Mouse (Mus musculus) hindbrain, embryonic 16.5 days (tissue): ENCODE data around the gene Xrcc6. TPM values are rescaled to one million over a fixed set of nuclear protein-coding genes. Genes with fewer than 3 reads are reported as not detected.

ENCODE experiments used
- ATAC-seq: fragments of 200-750 bp; cut with Nextera tagmentation; 2 replicates; pipeline ENCODE4 v1.8.0; 2017; ENCODE audit warnings: moderate TSS enrichment, moderate library complexity
- H3K27ac ChIP-seq: fragments of 300-500 bp; sonication (generic); 2 replicates; pipeline ENCODE4 v1.5.1; 2014; ENCODE audit warnings: low read depth, mild to moderate bottlenecking, control low read depth, low read length, moderate library complexity
- H3K27me3 ChIP-seq: fragments of 300-500 bp; sonication (generic); replicated peaks from 2 replicates; pipeline ENCODE4 v1.6.1; 2014; ENCODE audit warnings: low read length; ENCODE audit not compliant: control insufficient read depth, insufficient read depth
- H3K36me3 ChIP-seq: fragments of 300-500 bp; sonication (generic); 2 replicates; pipeline ENCODE4 v1.6.1; 2014; ENCODE audit warnings: mild to moderate bottlenecking, low read length, moderate library complexity, mixed read lengths; ENCODE audit not compliant: control insufficient read depth, insufficient read depth
- H3K4me1 ChIP-seq: fragments of 300-500 bp; sonication (generic); 2 replicates; pipeline ENCODE4 v1.6.1; 2014; ENCODE audit warnings: low read depth, low read length; ENCODE audit not compliant: control insufficient read depth, insufficient read depth
- H3K4me2 ChIP-seq: fragments of 300-500 bp; sonication (generic); 2 replicates; pipeline ENCODE4 v1.6.1; 2014; ENCODE audit warnings: mild to moderate bottlenecking, low read length, control low read depth, moderate library complexity
- H3K4me3 ChIP-seq: fragments of 300-500 bp; sonication (generic); 2 replicates; pipeline ENCODE4 v1.5.1; 2014; ENCODE audit warnings: mild to moderate bottlenecking, low read length, control low read depth, moderate library complexity
- H3K9ac ChIP-seq: fragments of 300-500 bp; sonication (generic); 2 replicates; pipeline ENCODE4 v1.6.1; 2014; ENCODE audit warnings: low read depth, mild to moderate bottlenecking, control low read depth, low read length, moderate library complexity
- H3K9me3 ChIP-seq: fragments of 300-500 bp; sonication (generic); 2 replicates; pipeline ENCODE4 v1.6.1; 2014; ENCODE audit warnings: mild to moderate bottlenecking, low read length, moderate library complexity; ENCODE audit not compliant: control insufficient read depth
- WGBS: fragments of 180-500 bp; shearing (Covaris S2); extraction: QIAGEN DNeasy Blood & Tissue Kit; methylation state at CpG from one replicate; pipeline ENCODE4 v1.1.7; 2014; 5-methylcytosine and 5-hydroxymethylcytosine counted together
- polyA plus RNA-seq: library from polyadenylated mRNA; unstranded; fragments of >200 nt; fragmentation: Nextera tagmentation; extraction: Ambion mirVana; gene quantifications from 2 replicates; pipeline ENCODE4 v1.2.1, GENCODE M21; 2015

The Xrcc6 gene
- 44.4 and 48.9 TPM in 2 replicates for polyA plus RNA-seq

GRCm38 (mm10) chr15:81987646-81988045 lies at the start of gene Xrcc6:
Gene Xrcc6, plus strand, starts transcription at chr15:81987835.
- no peak for ATAC-seq
- Histone ChIP-seq H3K9me3 (no peaks in the 10 kb centered on the region), H3K4me3 (no peak within 1 kb of the TSS), H3K4me1 (peaks cover 4% of the 10 kb centered on the region; the same call in 1 of the 2 replicates), H3K27ac (no peak within 1 kb of the TSS), H3K4me2 (no peak within 1 kb of the TSS), H3K36me3 (no peaks in the 10 kb centered on the region), H3K27me3 (no peaks in the 10 kb centered on the region), H3K9ac (no peak within 1 kb of the TSS)
- 93% methylated on average over 3 of the region's 3 CpGs for WGBS

- H3K9ac ChIP-seq: peak overlapping the region; percentile 77
- no peaks in the 10 kb centered on the region for H3K9me3 ChIP-seq
- peak overlapping the region; percentile 55 for H3K4me3 ChIP-seq
- H3K27ac ChIP-seq: peak overlapping the region; percentile 88
- H3K4me1 ChIP-seq: peaks cover 28% of the 10 kb centered on the region
- 28% methylated on average over 2 of the region's 2 CpGs for WGBS
- peak; percentile 41; the same call in 1 of the 2 replicates for ATAC-seq
- peak overlapping the region; percentile 63 for H3K4me2 ChIP-seq
- H3K36me3 ChIP-seq: no peaks in the 10 kb centered on the region
- no peaks in the 10 kb centered on the region for H3K27me3 ChIP-seq
Observed at GRCm38 (mm10) chr15:81938246-81938645, 49.4 kb upstream of the Xrcc6 start.

- Histone ChIP-seq H3K27ac (no peak overlapping the region; the same call in 1 of the 2 replicates), H3K36me3 (no peaks in the 10 kb centered on the region), H3K9me3 (no peaks in the 10 kb centered on the region), H3K9ac (0 out of 2 replicates have a peak overlapping the region, but pooled peaks have one; percentile 22), H3K4me1 (peaks cover 30% of the 10 kb centered on the region), H3K4me3 (no peak overlapping the region), H3K4me2 (peak overlapping the region; percentile 63), H3K27me3 (no peaks in the 10 kb centered on the region)
- ATAC-seq: no peak
- WGBS: 88% methylated on average over 10 of the region's 10 CpGs
Observed at GRCm38 (mm10) chr15:81939157-81939715, 48.4 kb upstream of the Xrcc6 start.

- no peak overlapping the region for H3K9ac ChIP-seq
- H3K4me1 ChIP-seq: peaks cover 30% of the 10 kb centered on the region
- H3K27ac ChIP-seq: no peak overlapping the region
- H3K36me3 ChIP-seq: no peaks in the 10 kb centered on the region
- H3K27me3 ChIP-seq: no peaks in the 10 kb centered on the region
- ATAC-seq: no peak
- H3K4me3 ChIP-seq: no peak overlapping the region
- no peaks in the 10 kb centered on the region for H3K9me3 ChIP-seq
- WGBS: 87% methylated on average over 4 of the region's 4 CpGs
- no peak overlapping the region; the same call in 1 of the 2 replicates for H3K4me2 ChIP-seq
Observed at GRCm38 (mm10) chr15:81939774-81940173, 47.9 kb upstream of the Xrcc6 start.

GRCm38 (mm10) chr15:81940219-81940618 lies 47.4 kb upstream of the Xrcc6 start:
- H3K27ac ChIP-seq: no peak overlapping the region
- H3K36me3 ChIP-seq: no peaks in the 10 kb centered on the region
- H3K9ac ChIP-seq: no peak overlapping the region
- H3K4me1 ChIP-seq: peaks cover 30% of the 10 kb centered on the region
- WGBS: 96% methylated on average over 5 of the region's 5 CpGs
- no peak overlapping the region for H3K4me3 ChIP-seq
- no peaks in the 10 kb centered on the region for H3K9me3 ChIP-seq
- no peaks in the 10 kb centered on the region for H3K27me3 ChIP-seq
- ATAC-seq: no peak
- no peak overlapping the region for H3K4me2 ChIP-seq

GRCm38 (mm10) chr15:81941010-81941409 lies 46.6 kb upstream of the Xrcc6 start:
- Histone ChIP-seq H3K9ac (no peak overlapping the region), H3K9me3 (no peaks in the 10 kb centered on the region), H3K4me1 (peaks cover 30% of the 10 kb centered on the region), H3K4me3 (no peak overlapping the region), H3K36me3 (no peaks in the 10 kb centered on the region), H3K27me3 (no peaks in the 10 kb centered on the region), H3K27ac (no peak overlapping the region), H3K4me2 (no peak overlapping the region)
- ATAC-seq: no peak
- 97% methylated on average over 2 of the region's 2 CpGs for WGBS

- Histone ChIP-seq H3K27me3 (no peaks in the 10 kb centered on the region), H3K4me2 (no peak overlapping the region), H3K9me3 (no peaks in the 10 kb centered on the region), H3K4me3 (no peak overlapping the region), H3K9ac (no peak overlapping the region), H3K27ac (no peak overlapping the region), H3K36me3 (peaks cover 11% of the 10 kb centered on the region; the same call in 1 of the 2 replicates), H3K4me1 (peaks cover 16% of the 10 kb centered on the region)
- no peak for ATAC-seq
- 6% methylated on average over 9 of the region's 9 CpGs for WGBS
Observed at GRCm38 (mm10) chr15:81943176-81943749, 44.4 kb upstream of the Xrcc6 start.

GRCm38 (mm10) chr15:81949076-81949475 lies 38.6 kb upstream of the Xrcc6 start:
- ATAC-seq: no peak
- peaks cover 19% of the 10 kb centered on the region; the same call in 1 of the 2 replicates for H3K36me3 ChIP-seq
- no peaks in the 10 kb centered on the region for H3K9me3 ChIP-seq
- H3K9ac ChIP-seq: no peak overlapping the region
- no peak overlapping the region for H3K27ac ChIP-seq
- H3K4me2 ChIP-seq: no peak overlapping the region
- H3K4me3 ChIP-seq: no peak overlapping the region
- WGBS: 94% methylated on average over 10 of the region's 10 CpGs
- no peaks in the 10 kb centered on the region for H3K4me1 ChIP-seq
- no peaks in the 10 kb centered on the region for H3K27me3 ChIP-seq

GRCm38 (mm10) chr15:81949476-81950131 lies 38.0 kb upstream of the Xrcc6 start:
- no peak overlapping the region for H3K9ac ChIP-seq
- H3K4me1 ChIP-seq: no peaks in the 10 kb centered on the region
- H3K27me3 ChIP-seq: no peaks in the 10 kb centered on the region
- no peak overlapping the region for H3K4me3 ChIP-seq
- ATAC-seq: no peak
- H3K4me2 ChIP-seq: no peak overlapping the region
- 81% methylated on average over 11 of the region's 11 CpGs for WGBS
- H3K9me3 ChIP-seq: no peaks in the 10 kb centered on the region
- H3K27ac ChIP-seq: no peak overlapping the region
- peaks cover 22% of the 10 kb centered on the region for H3K36me3 ChIP-seq
